Mouse (Mus musculus) spleen, adult 2 months (tissue): ENCODE data around the gene Scn7a. TPM values are rescaled to one million over a fixed set of nuclear protein-coding genes. Genes with fewer than 3 reads are reported as not detected.

Experiments
- DNase-seq, 2 experiments: peaks; one replicate each; pipeline versions ENCODE4 v3.0.0 to v3.0.0-alpha.2; 2012 to 2021; ENCODE audit warnings: low spot score in 2 of 2, low read depth in 1 of 2
- H3K27ac ChIP-seq: fragments of 200-500 bp; 2 replicates; pipeline ENCODE4 v1.5.1; 2012; ENCODE audit warnings: low read length, inconsistent platforms; ENCODE audit not compliant: insufficient read depth
- H3K27me3 ChIP-seq: fragments of 200-500 bp; 2 replicates; pipeline ENCODE4 v1.6.1; 2012; ENCODE audit warnings: mild to moderate bottlenecking, moderate library complexity, low read length, inconsistent platforms; ENCODE audit not compliant: control insufficient read depth, insufficient read depth
- H3K36me3 ChIP-seq: fragments of 200-500 bp; 2 replicates; pipeline ENCODE4 v1.6.1; 2012; ENCODE audit warnings: mild to moderate bottlenecking, low read length, inconsistent platforms; ENCODE audit not compliant: control insufficient read depth, insufficient read depth
- H3K4me1 ChIP-seq: fragments of 200-500 bp; 2 replicates; pipeline ENCODE4 v1.6.1; 2011; ENCODE audit warnings: inconsistent platforms; ENCODE audit not compliant: control insufficient read depth, insufficient read depth, insufficient read length
- H3K4me3 ChIP-seq: fragments of 200-500 bp; 2 replicates; pipeline ENCODE4 v1.5.1; 2011; ENCODE audit warnings: mild to moderate bottlenecking, inconsistent platforms; ENCODE audit not compliant: insufficient read depth, insufficient read length; ENCODE audit errors: extremely low read depth
- CTCF ChIP-seq: fragments of 200-500 bp; IDR thresholded peaks from 2 replicates; pipeline ENCODE4 v1.5.1; 2011; ENCODE audit warnings: mild to moderate bottlenecking, inconsistent platforms; ENCODE audit not compliant: insufficient read depth, insufficient read length, insufficient replicate concordance; ENCODE audit errors: extremely low read depth
- POLR2A ChIP-seq: fragments of 200-500 bp; IDR thresholded peaks from 2 replicates; pipeline ENCODE4 v1.6.1; 2011; ENCODE audit warnings: low read depth, low read length, inconsistent platforms
- WGBS: fragments of 180-500 bp; shearing (Covaris S2); methylation state at CpG from one replicate; pipeline ENCODE4 v1.1.7; 2018; 5-methylcytosine and 5-hydroxymethylcytosine counted together
- polyA plus RNA-seq: library from polyadenylated mRNA; depleted of rRNA; stranded (reverse); fragments of >200 nt; gene quantifications from 2 replicates; pipeline ENCODE4 v1.2.3, GENCODE M21; 2012; rRNA removed

Gene Scn7a
- polyA plus RNA-seq: 0.36 and 0.41 TPM in 2 replicates

- H3K4me3 ChIP-seq: no peak within 1 kb of the TSS; the same call in 1 of the 2 replicates
- H3K27ac ChIP-seq: no peak within 1 kb of the TSS
- 46% methylated on average over 6 of the region's 6 CpGs for WGBS
- TF ChIP-seq POLR2A (no peak), CTCF (no peak)
- H3K4me1 ChIP-seq: no peaks in the 10 kb centered on the region
- H3K27me3 ChIP-seq: no peaks in the 10 kb centered on the region
- no peaks in the 10 kb centered on the region for H3K36me3 ChIP-seq
- DNase-seq: no peak
Observed at GRCm38 (mm10) chr2:66784765-66785164, at the start of gene Scn7a. Scn7a (minus strand) TSS chr2:66784914.

DNA sequence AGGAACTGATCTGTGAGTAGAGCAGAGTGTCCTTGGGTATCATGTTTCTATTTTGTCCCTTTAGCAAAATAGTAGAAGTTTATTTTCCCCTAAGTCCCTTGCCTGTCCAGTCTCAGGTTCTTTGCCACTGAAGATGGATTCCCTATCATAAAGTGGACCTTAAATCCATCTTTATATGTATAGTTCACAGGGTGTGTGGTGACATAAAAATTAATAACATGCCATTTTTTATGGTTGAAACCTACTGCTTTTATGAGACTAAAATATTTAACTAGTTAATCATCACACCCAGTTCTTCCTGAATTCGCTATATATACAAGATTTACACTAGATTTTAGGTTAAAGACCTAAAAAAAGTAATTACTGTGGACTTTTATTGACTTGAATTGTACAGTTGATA lies 43.0 kb upstream of the Scn7a start:
- Histone ChIP-seq H3K4me1 (no peaks in the 10 kb centered on the region), H3K27ac (no peak overlapping the region), H3K4me3 (no peak overlapping the region), H3K36me3 (no peaks in the 10 kb centered on the region), H3K27me3 (no peaks in the 10 kb centered on the region)
- 44% methylated on average over 1 of the region's 1 CpGs for WGBS
- no peak for DNase-seq
- TF ChIP-seq POLR2A (no peak), CTCF (no peak)

GRCm38 (mm10) chr2:66819862-66820559 lies 35.3 kb upstream of the Scn7a start:
- no peak for DNase-seq
- TF ChIP-seq POLR2A (no peak), CTCF (no peak)
- WGBS: 48% methylated on average over 7 of the region's 7 CpGs
- Histone ChIP-seq H3K27ac (no peak overlapping the region), H3K4me3 (no peak overlapping the region), H3K27me3 (no peaks in the 10 kb centered on the region), H3K36me3 (no peaks in the 10 kb centered on the region), H3K4me1 (no peaks in the 10 kb centered on the region)

DNA sequence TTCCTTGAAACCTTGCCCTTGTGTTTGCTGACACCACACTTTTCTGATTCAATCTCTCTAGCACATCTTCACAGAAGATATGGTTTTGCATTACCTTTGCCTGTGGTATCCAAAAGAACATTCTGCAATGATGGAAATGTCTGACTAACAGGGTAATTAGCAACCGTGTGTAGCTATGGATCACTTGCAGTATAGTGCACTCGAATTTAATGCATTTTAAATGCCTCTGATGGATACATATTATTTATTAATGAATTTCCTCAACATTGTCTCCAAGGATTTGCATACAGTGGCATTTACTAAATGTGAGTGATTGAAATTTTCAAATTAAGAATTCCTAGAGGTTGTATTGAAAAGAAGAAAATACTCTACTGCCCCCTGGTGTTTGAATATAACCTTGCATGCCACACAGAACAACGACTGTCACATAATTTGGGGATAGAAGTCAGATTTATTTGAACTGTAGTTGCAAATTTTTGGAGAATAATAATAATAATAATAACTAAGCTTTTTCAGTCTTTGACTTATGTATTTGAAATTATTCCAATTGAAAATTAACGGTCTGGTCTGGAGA lies 15.0 kb upstream of the Scn7a start:
- H3K27me3 ChIP-seq: no peaks in the 10 kb centered on the region
- WGBS: 50% methylated on average over 4 of the region's 4 CpGs

GRCm38 (mm10) chr2:66797493-66797892 lies 12.8 kb upstream of the Scn7a start:
- no peak for DNase-seq
- WGBS: 77% methylated on average over 1 of the region's 1 CpGs
- Histone ChIP-seq H3K4me3 (no peak overlapping the region), H3K27me3 (no peaks in the 10 kb centered on the region), H3K36me3 (no peaks in the 10 kb centered on the region), H3K27ac (no peak overlapping the region), H3K4me1 (no peaks in the 10 kb centered on the region)
- TF ChIP-seq CTCF (no peak), POLR2A (no peak)

More for the DNA sequence above, 15.0 kb upstream of the Scn7a start:
- TF ChIP-seq CTCF: no peak
- no peak for TF ChIP-seq POLR2A
- Histone ChIP-seq H3K36me3 (no peaks in the 10 kb centered on the region), H3K4me3 (no peak overlapping the region), H3K27ac (no peak overlapping the region), H3K4me1 (no peaks in the 10 kb centered on the region)
- no peak for DNase-seq

- WGBS: 81% methylated on average over 1 of the region's 1 CpGs
- no peak overlapping the region for H3K4me3 ChIP-seq
- H3K4me1 ChIP-seq: no peaks in the 10 kb centered on the region
- H3K36me3 ChIP-seq: no peaks in the 10 kb centered on the region
- no peak for TF ChIP-seq POLR2A
- no peak for TF ChIP-seq CTCF
- no peak for DNase-seq
- no peak overlapping the region for H3K27ac ChIP-seq
- no peaks in the 10 kb centered on the region for H3K27me3 ChIP-seq
Observed at GRCm38 (mm10) chr2:66791629-66792028, 6.9 kb upstream of the Scn7a start.

GRCm38 (mm10) chr2:66780884-66781283 lies 3.8 kb downstream of the Scn7a start:
- no peak overlapping the region for H3K4me3 ChIP-seq
- no peak overlapping the region for H3K27ac ChIP-seq
- no peaks in the 10 kb centered on the region for H3K27me3 ChIP-seq
- no peaks in the 10 kb centered on the region for H3K4me1 ChIP-seq
- whole genome bisulfite sequencing: 80% methylated on average over 2 of the region's 2 CpGs
- TF ChIP-seq CTCF (no peak), POLR2A (no peak)
- no peaks in the 10 kb centered on the region for H3K36me3 ChIP-seq
- no peak for DNase-seq
